Mouse (Mus musculus): ENCODE measurements around the gene Fbln1.
A peak's percentile ranks its signal among the peaks of the same experiment; 100 is the strongest.

Fbln1 gene

DNA sequence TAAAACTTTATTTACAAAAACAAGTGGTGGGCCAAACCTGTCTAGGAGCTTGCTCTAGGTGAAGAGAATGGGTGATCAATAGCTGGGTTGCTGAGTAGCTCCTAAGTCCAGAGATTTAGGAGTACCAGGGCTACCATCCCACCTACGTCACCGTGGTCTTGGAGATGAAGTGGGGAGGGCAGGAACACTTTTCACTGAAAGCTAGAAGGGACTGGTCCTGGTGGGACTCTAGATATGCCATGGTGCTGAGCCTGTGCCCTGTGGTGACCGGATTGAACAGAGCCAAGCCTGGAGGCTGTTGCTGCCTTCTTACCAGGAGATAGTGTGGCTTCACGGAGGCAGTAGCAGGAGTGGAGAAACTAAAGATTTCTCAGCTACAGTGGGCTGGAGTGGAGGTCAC, 34.3 kb downstream of the Fbln1 start:
- DNase-seq = no peak

DNA sequence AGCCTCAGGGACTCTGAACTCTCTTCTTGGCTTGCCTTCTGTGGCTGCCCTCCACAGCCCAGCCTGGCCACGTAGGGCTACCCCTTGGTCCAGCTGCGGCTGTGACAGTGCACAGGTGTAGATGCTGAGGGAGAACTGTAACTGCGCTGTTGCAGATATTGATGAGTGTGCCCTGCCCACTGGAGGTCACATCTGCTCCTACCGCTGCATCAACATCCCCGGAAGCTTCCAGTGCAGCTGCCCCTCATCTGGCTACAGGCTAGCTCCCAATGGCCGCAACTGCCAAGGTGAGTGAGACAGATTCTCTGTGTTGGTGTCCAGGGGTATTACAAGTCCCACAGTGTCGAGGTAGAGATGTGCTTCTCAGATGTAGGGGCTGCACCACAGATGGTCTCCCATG, 36.1 kb downstream of the Fbln1 start:
- no peak for DNase-seq

DNA sequence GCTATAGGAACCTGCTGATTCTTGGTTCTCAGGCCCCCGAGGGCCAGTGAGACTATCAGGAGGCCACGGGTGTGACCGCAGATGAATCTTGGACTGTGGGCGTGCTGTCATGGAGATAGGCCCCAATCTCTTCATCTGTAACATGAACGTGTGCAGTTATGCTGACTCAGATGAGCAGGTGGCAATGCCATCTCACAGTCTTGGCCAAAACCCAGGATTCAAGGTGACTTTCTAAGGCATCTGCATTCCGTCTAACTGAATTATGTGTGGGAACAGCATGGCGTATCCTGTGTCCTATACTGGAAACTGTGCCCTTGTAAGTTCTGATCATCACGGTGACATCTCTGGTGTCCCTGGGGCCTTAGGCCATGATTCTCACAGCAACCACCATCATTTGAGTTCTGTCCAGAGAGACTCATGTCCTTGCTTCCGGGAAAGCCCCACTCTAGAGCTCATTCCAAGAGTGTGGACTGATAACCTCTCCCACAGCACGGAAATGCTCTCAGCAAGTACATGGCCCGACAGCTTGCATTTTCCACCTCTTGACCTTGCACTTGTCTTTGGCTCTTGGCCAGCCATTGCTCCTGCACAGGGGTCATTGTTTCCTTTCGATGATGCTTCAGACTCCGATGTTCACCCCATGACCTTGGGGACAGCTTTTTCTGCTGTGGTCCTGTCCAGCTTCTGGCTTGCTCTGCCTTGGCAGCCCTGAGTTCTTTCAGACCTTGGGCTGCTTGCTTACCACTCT, 38.8 kb downstream of the Fbln1 start:
- DNase-seq = no peak

DNA sequence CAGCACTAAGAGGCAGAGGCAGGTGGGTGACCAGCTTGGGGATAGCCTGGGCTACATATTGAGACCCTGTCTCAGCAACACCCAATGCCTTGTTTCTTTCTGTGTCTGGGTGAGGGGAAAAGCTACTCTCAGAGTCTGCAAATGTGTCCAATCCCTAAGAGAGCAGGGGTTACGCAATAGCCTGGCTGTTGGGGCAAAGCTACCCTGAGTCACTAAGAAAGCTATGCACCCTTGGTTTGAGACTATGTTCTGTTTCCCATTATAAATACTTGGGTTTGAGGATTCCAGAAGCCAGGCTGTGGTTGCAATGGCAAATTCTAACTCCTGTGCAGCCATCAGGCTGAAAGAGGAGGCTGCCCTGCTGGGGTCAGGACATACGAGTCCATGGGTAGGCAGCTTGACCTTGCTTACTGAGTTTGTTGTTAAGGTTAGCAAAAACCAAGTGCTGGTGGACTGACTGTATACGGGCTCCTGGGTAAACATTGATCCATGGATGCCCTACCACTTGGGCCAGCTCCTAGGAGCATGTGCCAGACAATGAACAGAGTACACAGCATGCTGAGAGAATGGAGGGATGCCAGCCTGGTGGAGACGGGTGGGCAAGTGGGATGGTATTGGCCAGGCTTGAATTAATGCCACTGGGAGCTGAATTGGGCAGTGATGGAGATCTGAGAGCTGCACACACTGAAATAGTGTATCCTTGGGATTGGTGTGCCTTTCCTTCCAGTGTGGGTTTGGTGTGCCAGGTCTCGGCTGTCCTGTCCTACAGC, 39.7 kb downstream of the Fbln1 start:
- DNase-seq = no peak

DNA sequence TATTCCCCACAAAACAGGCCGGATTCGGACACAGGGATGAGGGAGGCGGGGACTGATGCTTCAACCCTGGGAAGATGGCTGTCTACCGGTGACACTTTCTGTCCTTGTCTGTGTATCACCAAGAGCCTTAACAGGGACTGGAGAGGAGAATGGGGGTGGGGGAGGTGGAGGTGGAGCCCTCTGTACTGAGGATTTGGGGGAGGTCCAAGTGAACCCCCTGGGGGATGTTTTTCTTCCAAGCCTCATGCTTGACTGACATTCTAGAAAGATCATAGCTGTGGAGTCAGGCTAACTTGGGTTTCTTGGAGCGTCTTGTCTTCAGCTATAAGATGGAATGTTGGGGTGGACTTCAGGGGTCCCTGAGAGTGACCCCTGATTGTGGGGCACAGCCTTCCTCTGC, 40.3 kb downstream of the Fbln1 start:
- no peak for DNase-seq

DNA sequence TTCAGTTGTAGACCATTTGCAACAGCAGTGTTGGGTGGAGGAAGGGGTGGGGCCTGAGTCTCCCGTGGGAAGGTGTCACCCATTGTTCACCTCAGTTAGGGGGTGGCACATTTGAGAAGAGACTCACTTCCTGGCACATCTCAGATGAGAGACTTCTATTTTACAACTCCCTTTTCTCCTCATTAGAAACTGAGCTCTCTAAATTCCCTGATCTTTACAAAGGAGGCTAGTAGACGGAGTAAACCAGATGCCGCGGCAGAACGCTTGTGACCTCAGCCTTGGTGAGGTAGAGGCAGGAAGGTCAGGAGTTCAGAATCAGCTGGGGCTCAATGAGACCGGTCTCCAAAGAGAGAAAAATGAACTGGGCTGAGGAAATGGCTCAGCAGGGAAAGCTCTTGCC, 41.2 kb downstream of the Fbln1 start:
- no peak for DNase-seq

DNA sequence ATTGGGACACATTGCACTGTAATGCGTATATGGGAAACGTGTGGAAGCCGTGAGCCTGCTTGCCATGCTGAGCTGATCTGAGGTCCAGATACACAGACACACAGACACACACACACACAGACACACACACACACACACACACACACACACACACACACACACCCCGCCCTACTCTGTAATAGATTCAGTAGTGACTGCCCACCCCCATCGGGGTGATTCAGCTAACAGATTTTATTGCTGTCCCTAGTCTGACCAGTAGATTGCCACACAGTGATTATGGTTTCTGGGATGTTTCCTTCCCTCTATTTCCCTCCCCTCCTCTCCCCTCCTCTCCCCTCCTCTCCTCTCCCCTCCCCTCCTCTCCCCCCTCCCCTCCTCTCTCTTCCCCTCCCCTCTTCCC, 42.6 kb downstream of the Fbln1 start:
- no peak for DNase-seq

DNA sequence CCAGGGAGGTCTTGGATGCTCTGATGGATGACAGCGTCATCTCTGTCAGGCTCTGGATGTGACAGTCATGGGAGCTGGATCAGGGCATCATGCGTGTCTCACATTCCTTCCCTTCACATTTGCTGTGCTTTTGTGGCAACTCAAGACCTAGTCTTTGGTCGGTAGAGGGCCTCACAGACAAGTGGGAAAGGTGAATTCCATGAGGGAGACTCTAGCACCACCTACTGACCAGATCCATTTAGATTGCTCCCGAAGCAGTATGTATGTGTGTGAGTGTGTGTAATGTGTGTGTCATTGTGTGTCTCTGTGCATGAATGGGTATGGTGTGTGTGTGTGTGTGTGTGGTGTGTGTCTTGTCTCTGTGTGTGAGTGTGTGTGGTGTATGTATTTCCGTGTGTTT, 43.5 kb downstream of the Fbln1 start:
- DNase-seq = peak; percentile 47

DNA sequence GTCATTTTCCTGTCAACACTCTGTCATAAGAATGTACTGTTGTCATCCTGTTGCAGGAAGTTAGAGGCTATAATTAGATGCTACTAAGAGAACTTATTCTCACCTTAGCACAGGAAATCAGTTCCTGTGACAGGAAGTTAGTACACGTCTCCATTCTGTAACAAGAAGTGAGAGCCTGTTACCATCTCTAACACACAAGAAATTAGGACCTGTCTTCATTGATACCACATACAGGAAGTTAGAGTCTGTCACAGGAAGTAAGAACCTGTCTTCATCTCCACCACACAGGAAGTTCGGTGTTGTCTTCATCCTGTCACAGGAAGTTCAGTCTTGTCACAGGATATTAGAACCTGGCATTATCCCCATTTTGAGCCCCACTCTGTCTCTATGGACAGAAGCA, 44.7 kb downstream of the Fbln1 start:
- DNase-seq = no peak

DNA sequence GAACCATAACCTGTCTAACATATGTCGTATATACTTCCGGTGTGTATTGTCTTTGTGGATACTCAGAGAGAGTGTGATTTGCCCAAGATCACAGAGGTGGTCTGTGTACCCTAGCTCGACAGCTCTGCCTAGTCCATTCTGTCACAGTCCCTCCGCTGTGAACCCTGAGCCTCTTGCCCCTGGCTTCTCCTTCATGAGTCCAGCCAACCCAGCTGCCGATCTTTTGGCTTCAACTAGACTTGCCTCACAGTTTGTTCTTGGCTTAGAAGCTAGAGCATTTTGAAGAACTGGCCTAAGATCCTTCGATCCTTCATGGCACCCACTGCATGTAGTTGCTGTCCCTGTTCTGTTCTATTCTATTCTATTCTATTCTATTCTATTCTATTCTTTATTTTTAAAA, 46.7 kb downstream of the Fbln1 start:
- DNase-seq = no peak

DNA sequence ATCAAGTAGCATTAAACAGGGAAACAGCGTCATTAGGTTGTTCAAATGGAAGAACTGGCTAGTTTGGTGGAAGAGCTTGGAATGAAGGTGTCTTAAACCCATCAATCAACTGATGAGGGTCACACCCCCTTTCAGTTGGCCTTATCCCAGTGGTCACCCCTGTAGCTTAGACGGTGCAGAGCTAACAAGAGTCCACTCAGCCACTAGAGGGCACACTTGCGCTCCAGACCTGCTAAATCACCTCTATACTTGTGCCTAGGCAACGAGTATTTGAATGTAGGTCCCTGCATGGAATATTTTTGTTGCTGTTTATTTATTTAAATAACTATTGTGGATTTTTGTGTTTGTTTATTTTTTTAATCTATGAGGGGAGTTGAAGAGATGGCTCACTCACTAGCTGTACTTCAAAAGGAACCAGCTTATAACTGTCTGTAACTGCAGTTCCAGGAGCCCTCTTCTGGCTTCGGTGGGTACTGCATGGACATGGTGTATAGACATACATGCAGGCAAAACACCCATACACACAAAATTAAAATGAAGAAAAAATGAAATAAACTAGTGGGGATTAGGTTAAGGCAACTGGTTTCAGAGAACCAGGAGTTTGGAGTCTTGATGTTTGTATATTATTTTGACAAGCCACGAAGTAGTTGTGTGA, 52.2 kb downstream of the Fbln1 start:
- peak; percentile 79 for DNase-seq

DNA sequence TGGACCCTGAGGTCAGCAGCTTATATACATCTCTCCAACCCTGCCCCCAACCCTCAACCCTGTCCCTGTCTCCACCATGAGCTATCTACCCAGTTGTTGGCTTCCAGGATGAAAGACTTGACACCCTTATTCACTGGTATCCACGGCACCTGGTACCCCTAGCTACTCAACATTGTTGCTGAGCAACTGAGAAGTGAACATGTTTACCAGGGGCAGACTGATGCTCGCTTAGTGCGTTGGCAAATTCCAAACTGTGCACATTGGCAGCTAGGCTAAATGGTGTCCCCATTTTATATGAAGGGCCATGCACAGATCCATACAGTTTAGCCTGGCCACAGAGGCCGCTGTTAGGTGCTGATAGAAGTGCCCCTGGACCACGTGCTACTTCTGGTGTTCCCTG, 57.1 kb downstream of the Fbln1 start:
- DNase-seq = no peak

DNA sequence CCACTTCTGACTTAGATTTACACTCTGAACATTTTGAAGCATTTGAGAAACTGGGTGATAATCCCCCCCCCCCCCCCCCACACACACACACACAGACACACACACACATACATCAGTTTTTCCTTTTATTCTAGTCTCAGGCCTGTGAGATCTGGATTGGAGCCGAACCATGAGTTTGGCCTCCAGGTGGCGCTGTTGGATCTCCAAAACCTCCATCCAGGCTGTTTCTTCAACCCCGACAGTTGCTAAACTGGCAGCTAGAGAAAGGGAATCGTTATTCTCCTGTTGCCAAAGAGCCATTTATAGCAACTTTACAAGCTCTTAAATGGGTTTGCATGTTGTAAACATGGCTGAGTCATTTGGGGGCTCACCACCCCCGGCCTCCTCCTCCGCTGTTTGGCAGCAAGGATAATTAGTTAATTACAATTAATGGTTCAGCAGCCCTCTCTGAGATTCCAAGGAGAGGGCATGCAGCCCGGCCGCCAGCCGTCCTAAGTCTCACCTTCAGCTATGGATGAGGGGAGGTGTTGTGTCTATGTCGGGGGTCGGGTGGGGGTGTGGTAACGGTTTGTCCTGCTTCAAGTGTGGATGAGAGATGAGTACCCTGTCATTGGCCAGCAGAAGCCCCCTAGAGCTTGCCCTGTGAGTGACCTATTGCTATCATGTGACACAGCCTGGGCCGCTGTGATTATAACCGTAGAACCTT, 61.1 kb downstream of the Fbln1 start:
- DNase-seq = peak; percentile 90

DNA sequence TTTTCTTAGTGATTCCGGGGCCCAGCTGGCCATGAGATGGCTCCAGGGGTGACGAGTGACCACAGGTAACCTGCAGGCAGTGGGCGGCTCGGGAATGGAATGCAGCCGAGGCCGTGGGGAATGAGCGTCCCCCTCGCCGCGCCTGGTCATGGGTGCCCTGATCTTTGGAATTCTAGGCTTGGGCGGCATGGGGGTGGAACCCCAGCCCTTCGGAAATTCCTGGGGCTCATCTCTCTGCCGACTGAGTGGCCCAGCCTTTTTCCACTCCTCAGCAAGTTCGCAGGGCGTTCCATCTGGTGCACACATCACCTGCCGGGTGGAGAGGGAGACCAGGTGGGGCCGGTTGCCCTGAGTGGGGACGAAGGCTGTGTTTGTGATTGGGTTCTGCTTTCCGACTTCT, 62.1 kb downstream of the Fbln1 start:
- DNase-seq = no peak

DNA sequence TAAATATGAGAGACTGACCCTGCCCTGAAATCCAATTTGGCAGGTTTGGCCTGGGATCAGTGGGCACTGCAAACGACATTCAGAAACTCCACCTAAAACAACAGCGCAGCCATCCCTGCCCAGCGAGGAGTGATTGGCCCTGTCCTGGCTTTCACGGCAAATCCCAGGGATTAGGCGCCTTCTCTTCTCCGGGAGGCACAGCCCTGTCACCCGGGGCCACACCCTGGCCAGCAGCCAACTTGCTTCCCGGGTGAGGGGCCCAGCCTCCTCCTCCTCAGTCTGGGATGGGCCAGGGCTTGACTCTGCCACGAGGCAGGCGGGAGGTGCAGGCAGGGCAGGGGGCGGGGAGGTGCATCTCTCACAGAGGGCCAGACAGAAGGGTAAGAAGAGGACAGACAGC, 67.2 kb downstream of the Fbln1 start:
- DNase-seq = no peak

DNA sequence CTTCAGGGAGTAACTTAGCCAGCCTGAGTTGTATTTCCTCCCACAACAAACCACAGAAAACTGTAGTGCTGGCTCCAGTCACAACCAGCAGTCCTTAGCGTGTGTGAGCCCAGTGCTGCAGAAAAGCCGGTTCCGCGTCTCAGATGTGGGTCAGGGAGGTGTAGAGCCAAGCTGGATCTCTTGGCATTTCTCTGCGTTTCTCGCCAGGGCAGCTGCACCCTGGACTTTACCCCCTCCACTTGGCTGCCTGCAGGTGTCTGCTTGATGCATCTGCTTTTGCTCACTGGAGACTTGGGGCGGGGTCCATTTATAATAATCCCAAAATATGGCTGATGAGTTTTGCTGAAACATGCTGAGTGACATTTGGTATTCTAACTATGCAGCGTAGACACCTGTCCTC, 71.5 kb downstream of the Fbln1 start:
- DNase-seq = no peak

DNA sequence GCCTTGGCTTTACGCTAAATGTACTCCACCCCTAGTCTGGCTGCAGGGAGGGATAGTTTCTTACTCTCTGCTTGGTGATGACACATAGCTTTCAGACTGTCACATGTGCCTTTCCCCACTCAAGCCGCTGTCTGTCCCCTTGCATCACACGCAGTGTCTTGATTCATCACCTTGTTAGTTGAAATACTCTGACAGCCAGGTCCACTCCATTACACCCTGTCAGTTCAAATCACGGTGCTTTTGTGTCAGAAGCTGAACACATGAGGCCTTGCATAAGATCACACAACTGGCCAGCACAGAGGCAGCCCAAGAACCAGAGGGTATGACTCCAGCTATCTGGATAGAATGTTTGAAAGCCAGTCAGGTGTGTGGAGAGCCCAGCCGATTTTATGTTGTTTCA, 73.2 kb downstream of the Fbln1 start:
- DNase-seq = no peak

DNA sequence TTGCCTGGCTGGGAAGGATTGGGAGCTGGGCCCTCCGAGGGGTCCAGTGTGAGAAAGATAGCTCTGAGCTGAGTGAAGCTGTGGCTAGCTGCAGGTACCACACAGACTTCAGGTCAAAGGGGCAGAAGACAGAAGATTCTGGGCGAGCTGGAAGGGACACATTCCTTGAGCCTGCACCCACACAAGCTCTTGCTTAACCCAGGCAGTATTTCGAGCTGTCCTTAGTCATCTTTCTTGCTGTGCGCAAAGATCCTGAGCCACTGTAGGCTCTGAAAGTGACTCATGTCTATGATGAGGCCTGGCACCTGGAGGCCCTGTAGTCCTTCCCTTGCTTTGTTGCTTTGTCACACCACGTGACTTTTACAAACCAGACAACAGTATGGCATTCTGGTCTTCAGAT, 76.3 kb downstream of the Fbln1 start:
- no peak for DNase-seq

DNA sequence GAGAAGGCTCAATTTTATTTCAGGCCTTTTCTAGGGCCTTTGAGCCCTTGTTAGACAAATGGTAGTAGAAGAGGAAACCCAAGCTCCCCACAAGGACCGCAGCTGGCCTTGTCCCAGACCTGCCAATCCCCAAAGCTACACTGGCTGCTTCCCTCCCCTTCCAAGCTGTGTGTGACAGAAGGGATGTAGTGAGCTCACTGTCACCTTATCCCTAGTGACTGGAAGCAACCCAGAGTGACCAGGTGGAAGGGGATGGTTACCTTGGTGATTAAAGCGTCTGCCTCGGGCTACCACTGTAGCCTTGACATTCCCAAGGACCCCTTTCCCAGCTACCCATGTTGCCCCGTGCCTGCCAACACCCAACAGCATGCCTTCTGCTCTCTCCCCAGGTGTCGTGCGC, 78.9 kb downstream of the Fbln1 start:
- no peak for DNase-seq

DNA sequence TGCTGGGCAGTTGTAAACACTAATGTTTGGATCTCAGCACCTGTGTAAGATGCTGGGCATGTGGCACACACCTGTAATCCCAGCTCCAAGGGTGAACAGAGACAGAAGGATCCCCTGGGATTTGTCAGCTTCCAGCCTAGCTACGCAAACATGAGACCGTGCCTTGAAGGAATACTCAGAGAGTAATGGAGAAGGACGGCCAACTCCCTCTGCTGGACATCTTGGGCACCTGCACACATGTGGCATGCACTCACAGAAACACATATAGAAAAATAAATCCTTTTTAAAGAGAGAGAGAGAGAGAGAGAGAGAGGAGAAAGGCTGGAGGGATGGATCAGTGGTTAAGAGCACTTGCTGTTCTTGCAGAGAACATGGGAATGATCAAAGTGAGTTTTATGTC, 88.9 kb downstream of the Fbln1 start:
- no peak for DNase-seq

DNA sequence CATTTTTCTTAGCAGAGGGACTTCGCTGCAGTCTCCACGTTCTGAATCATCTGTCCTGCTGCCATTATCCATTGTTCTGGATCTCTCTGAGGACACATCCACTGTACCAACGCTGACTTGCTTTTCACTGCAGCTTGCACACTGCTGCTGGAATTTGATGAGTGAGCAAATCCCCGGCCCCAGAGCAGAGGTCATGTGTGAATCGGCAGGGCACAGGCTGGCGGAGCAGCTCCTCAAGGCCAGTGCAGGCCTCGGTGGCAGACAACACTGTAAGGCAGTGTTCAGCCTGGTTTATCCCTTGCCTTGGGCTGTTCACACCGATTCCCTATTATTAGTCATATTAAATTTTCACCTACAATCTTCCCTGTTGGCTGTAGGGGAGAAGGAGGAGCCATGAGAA, 89.8 kb downstream of the Fbln1 start:
- DNase-seq = no peak

DNA sequence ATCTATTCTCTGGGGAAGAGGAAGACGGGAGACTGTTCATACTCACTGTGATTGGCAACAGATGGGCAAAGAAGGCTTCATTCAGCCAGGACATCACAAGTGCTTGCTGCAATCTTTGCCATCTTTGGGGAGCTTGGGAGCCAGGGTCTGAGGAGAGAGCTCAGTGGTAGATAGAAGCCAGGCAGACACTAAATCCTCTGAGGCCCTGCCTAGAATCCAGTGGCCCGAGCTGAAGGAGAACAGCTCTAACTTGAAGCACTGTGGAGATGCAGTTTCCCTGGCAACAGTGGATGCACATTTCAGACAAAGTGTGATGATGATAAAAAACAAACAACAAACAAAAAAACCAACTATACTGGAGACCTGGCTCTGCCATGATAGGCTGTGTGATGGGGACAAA, 90.2 kb downstream of the Fbln1 start:
- no peak for DNase-seq

DNA sequence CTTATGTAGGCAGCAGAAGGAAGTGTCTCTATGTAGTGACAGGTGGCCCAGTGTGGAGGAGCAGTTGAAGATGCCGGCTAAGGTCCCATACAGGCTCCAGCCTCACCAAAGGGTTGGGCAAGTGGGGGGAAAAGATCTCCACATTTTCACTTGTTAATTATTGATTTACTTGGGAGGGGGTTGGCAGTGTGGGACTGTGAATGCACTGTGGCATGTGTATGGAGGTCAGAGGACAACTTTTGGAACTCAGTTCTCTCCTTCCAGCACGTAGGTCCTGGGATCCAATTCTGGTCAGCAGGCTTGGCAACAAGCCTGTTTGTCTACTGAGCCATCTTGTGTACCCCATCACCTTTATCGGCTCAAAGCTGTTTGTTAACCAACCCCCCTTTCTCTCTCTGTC, 90.8 kb downstream of the Fbln1 start:
- DNase-seq = no peak

Measured in right cerebral cortex, postnatal 14 days (tissue).